Mouse (Mus musculus) thymus, adult 18-20 months (tissue): ENCODE measurements around the gene Rpa1.
"Not testable (repeated sequence)": the region's sequence is repeated elsewhere in the genome, so short reads cannot be mapped to it uniquely, and the experiment has no call there.

Source experiments
- DNase-seq, 2 experiments: peaks; one replicate each; pipeline ENCODE4 v3.0.0; 2022; ENCODE audit warnings: mixed read lengths in 2 of 2

Gene Rpa1

GRCm38 (mm10) chr11:75319246-75319645 is 28.9 kb downstream of the Rpa1 start:
- DNase-seq = peak in 1 of 2 experiments; percentile 47

GRCm38 (mm10) chr11:75318351-75319221 is 29.5 kb downstream of the Rpa1 start:
- DNase-seq = peak; percentile 43 to 81

- no peak for DNase-seq
Observed at GRCm38 (mm10) chr11:75313834-75314233, 34.3 kb downstream of the Rpa1 start.

GRCm38 (mm10) chr11:75311751-75312150 is 36.4 kb downstream of the Rpa1 start:
- no peak for DNase-seq

GRCm38 (mm10) chr11:75310813-75311212 is 37.3 kb downstream of the Rpa1 start:
- no peak for DNase-seq

- no peak for DNase-seq
Observed at GRCm38 (mm10) chr11:75308650-75309049, 39.5 kb downstream of the Rpa1 start.

- no peak for DNase-seq
Observed at GRCm38 (mm10) chr11:75304797-75305196, 43.3 kb downstream of the Rpa1 start.

- DNase-seq = no peak
Observed at GRCm38 (mm10) chr11:75300954-75301353, 47.2 kb downstream of the Rpa1 start.

- DNase-seq = no peak
Observed at GRCm38 (mm10) chr11:75299786-75300185, 48.3 kb downstream of the Rpa1 start.

- DNase-seq = no peak
Observed at GRCm38 (mm10) chr11:75298491-75298890, 49.6 kb downstream of the Rpa1 start.

GRCm38 (mm10) chr11:75297631-75298030 is 50.5 kb downstream of the Rpa1 start:
- no peak for DNase-seq

- DNase-seq = no peak
Observed at GRCm38 (mm10) chr11:75296406-75297005, 51.6 kb downstream of the Rpa1 start.

GRCm38 (mm10) chr11:75295534-75295933 is 52.6 kb downstream of the Rpa1 start:
- DNase-seq = not testable (repeated sequence)

- no peak for DNase-seq
Observed at GRCm38 (mm10) chr11:75294862-75295261, 53.3 kb downstream of the Rpa1 start.

- no peak for DNase-seq
Observed at GRCm38 (mm10) chr11:75293852-75294361, 54.2 kb downstream of the Rpa1 start.

- DNase-seq = no peak
Observed at GRCm38 (mm10) chr11:75292281-75292680, 55.8 kb downstream of the Rpa1 start.

GRCm38 (mm10) chr11:75291389-75292215 is 56.5 kb downstream of the Rpa1 start:
- no peak for DNase-seq

GRCm38 (mm10) chr11:75290566-75291271 is 57.4 kb downstream of the Rpa1 start:
- DNase-seq = peak; percentile 57 to 73

- DNase-seq = no peak
Observed at GRCm38 (mm10) chr11:75289120-75289519, 59.0 kb downstream of the Rpa1 start.

- DNase-seq = no peak
Observed at GRCm38 (mm10) chr11:75288517-75288916, 59.6 kb downstream of the Rpa1 start.

- no peak for DNase-seq
Observed at GRCm38 (mm10) chr11:75287940-75288339, 60.2 kb downstream of the Rpa1 start.

GRCm38 (mm10) chr11:75286868-75287267 is 61.3 kb downstream of the Rpa1 start:
- no peak for DNase-seq
